9 mouse cellular contexts compared by ENCODE assay signal in the genomic region with DNA sequence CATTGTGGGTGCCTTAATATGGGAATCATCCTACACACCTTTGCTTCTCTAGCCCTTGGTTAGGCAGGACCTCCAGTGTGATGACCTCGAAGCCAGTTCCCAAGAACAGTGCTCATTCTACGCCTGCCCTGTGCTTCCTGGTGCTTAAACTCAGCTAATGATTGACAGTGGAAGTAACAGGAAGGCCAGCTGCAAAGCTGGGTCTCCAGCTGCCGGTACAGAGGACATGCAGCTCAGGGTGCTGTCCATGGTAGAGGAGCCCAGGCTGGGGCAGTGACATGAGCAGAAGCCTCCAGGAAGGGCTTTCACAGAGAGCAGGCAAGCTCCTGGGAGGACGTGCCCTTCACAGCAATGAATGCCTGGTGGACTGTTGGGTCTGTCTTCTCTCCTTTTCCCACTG.
DNase-seq lines count a peak whose midpoint lies in the region.
"Had no signal": no experiment of that assay in that cellular context is flagged by ENCODE, and none has a peak within 500 bp of the region (broad histone marks: within the 10 kb centered on the region; RNA-seq: fewer than 3 reads in every experiment).

No protein-coding gene starts in this region.

- peaks cover 23% of the 10 kb centered on the region for H3K27me3 ChIP-seq in embryonic facial prominence, embryonic 10.5 days (replicated peaks; ENCODE audit: low read depth, poor library complexity, severe bottlenecking)

- H3K9me3 ChIP-seq in embryonic facial prominence, embryonic 10.5 days = no peaks in the 10 kb centered on the region

- peak; percentile 71 for DNase-seq in heart, adult 11 months
- DNase-seq in heart, adult 9 months (ENCODE audit: low spot score in 2 of 2) = no peak
- DNase-seq in 3T3-L1 (ENCODE audit: low read depth, low spot score) = peak; percentile 12
- peak; percentile 76 for DNase-seq in embryonic facial prominence, embryonic 10.5 days (ENCODE audit: low spot score)
- peak; percentile 60 to 77 for DNase-seq in kidney, postnatal 25 days
- DNase-seq in cerebellum, adult 9-10 months = no peak
- no peak for DNase-seq in left cerebral cortex, adult 18-20 months (ENCODE audit: low spot score in 2 of 2)
- DNase-seq in spleen, adult 18-20 months = no peak
- DNase-seq: gastrocnemius, postnatal 14 days had no signal

- H3K27ac ChIP-seq in embryonic facial prominence, embryonic 10.5 days (replicated peaks) = no peak overlapping the region

- no peak overlapping the region for H3K4me3 ChIP-seq in embryonic facial prominence, embryonic 10.5 days

- no peaks in the 10 kb centered on the region for H3K36me3 ChIP-seq in embryonic facial prominence, embryonic 10.5 days (replicated peaks)

- 28% methylated on average over 4 of the region's 4 CpGs for WGBS in embryonic facial prominence, embryonic 10.5 days

- no peaks in the 10 kb centered on the region for H3K4me1 ChIP-seq in embryonic facial prominence, embryonic 10.5 days

Comparison
In these comparisons a context has a peak if more than half of its experiments do, and no peak if none do; other contexts are left out.
1. DNase-seq: peak in heart, adult 11 months (single experiment), 3T3-L1 (single experiment), embryonic facial prominence, embryonic 10.5 days (single experiment) and kidney, postnatal 25 days (2 of 2); none in heart, adult 9 months (0 of 2), cerebellum, adult 9-10 months (single experiment), left cerebral cortex, adult 18-20 months (0 of 2) and spleen, adult 18-20 months (0 of 2).